12 mouse cellular contexts compared by ENCODE assay signal in the genomic region with DNA sequence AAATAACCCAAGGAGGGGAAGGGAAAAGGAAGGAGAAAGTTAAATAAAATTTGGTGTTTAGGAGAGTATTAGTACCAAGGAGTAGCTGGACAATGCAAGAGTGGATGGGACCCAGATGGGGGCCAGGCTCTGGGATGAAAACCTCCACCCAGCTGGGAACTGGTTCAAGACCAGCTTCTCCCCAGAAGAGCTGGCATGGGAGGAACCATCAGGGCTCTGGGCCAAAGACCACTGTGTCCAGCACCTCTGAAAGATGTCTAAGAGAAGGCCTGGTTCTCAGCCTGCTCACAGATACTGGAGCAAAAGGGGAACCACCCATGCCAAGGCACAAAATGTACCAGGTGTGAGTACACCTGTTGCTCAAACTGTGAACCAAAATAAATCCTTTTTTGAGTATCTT.
"Had no signal": no experiment of that assay in that cellular context is flagged by ENCODE, and none has a peak within 500 bp of the region (broad histone marks: within the 10 kb centered on the region; RNA-seq: fewer than 3 reads in every experiment).

No protein-coding gene starts in this region.

- DNase-seq: retina, postnatal 1 day; right cerebral cortex, adult 18-20 months; right cerebral cortex, postnatal 14 days; right cerebral cortex, postnatal 25 days; right cerebral cortex, postnatal 4 days; spleen, adult 18-20 months; thymus, adult 18-20 months; thymus, adult 2 months; thymus, postnatal 14 days; thymus, postnatal 25 days; thymus, postnatal 36 days; thymus, postnatal 4 days had no signal
